Mouse (Mus musculus): ENCODE results near the gene Gpr89.

The Gpr89 gene

GRCm38 (mm10) chr3:96904851-96905541 lies at the start of gene Gpr89:
Gene Gpr89, minus strand, starts transcription at chr3:96905346.
- in situ Hi-C loops (cut with MboI; ENCODE audit: low sequenced_read_pairs): no loop called here

DNA sequence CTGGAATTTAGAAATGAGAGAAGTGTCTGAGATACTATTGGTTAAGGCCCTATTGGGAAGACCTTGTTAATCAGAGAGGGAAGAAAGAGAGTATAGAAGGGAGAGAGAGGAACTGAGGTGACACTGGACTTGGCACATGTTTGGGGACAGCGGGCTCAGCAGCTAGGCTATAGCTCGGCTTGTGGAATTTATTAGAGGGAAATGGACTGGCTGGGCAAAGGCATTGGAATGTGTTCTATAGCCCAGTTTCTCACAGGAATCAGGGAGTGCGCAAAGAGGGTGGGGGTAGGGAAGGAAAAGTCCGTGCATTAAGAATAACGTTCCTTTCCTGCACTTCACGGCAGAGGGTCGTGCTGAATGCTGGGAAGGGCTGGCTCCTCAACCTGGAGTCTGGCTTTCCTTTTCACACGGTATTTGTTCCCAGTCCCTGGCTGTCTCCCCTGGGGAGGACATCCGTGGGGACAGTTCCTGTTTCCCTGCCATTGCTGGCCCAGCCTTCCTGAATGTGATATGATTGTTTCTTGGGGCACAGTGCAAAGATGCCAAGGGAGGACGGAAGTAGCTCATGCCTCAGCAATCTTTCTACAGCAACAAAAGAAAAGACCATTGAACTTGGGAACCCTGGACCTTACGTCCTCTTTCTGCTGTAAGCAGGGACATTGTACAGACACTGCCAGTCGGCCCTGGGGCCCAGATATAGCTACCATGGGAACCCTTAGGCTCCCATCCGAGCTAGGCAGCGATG lies 48.5 kb upstream of the Gpr89 start:
- in situ Hi-C loops (cut with MboI; ENCODE audit: low sequenced_read_pairs): no loop called here

GRCm38 (mm10) chr3:96942706-96943105 lies 37.6 kb upstream of the Gpr89 start:
- in situ Hi-C loops (cut with MboI; ENCODE audit: low sequenced_read_pairs): loop anchor here (25.0 kb wide), 1 partner anchor 395 kb away; no protein-coding TSS in a partner anchor

DNA sequence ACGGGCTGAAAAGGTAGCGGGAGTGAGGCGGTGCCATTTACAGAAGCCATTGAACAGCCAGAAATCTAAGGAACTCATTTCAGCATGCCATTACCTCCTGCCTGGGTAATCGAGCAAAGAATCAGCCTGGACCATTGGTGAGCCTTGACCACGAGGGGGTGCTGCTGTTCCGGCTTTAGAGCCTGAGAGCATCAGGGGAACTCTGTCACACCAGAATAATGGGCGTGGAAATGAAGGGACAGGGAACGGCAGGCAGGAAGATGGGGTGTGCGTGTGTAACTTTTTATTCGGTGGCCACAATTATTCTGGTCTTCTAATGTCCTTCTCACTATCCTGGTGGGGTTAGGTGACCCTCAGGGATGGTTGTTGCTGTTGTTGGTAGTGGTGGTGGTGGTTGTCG lies 33.6 kb upstream of the Gpr89 start:
- in situ Hi-C loops (cut with MboI; ENCODE audit: low sequenced_read_pairs): loop anchor here (25.0 kb wide), 1 partner anchor 399 kb away; no protein-coding TSS in a partner anchor

- in situ Hi-C loops (cut with MboI; ENCODE audit: low sequenced_read_pairs): loop anchor here (25.0 kb wide), 1 partner anchor 400 kb away; no protein-coding TSS in a partner anchor
Measured at GRCm38 (mm10) chr3:96937606-96938005, 32.5 kb upstream of the Gpr89 start.

GRCm38 (mm10) chr3:96936241-96936640 lies 31.1 kb upstream of the Gpr89 start:
- in situ Hi-C loops (cut with MboI; ENCODE audit: low sequenced_read_pairs): loop anchor here (25.0 kb wide), 1 partner anchor 401 kb away; no protein-coding TSS in a partner anchor

- in situ Hi-C loops (cut with MboI; ENCODE audit: low sequenced_read_pairs): loop anchor here (25.0 kb wide), 1 partner anchor 406 kb away; no protein-coding TSS in a partner anchor
Measured at GRCm38 (mm10) chr3:96931261-96931681, 26.1 kb upstream of the Gpr89 start.

- in situ Hi-C loops (cut with MboI; ENCODE audit: low sequenced_read_pairs): loop anchor here (25.0 kb wide), 1 partner anchor 411 kb away; no protein-coding TSS in a partner anchor
Measured at GRCm38 (mm10) chr3:96925920-96926319, 20.8 kb upstream of the Gpr89 start, which contains the start of gene Gja8. Gene Gja8, minus strand, starts transcription at chr3:96926020.

DNA sequence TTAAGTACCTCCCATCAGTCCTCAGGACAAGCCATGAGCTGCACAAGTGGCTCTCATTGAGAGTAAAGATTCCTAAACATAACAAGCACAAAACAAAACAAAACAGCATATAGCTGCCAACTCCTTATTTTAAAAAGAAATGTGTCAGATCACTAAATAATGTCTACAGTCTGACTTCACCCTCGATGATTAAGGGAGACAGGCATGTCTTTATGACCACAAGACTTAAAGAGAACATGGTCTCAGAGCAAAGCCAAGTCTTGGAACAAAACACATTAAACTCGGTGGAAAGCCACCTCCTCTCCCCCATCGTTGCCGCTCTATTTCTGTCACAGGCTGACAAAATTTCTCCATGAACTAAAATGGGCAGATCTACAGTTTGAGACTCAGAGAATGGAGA lies 19.5 kb upstream of the Gpr89 start:
- in situ Hi-C loops (cut with MboI; ENCODE audit: low sequenced_read_pairs): loop anchor here (25.0 kb wide), 1 partner anchor 413 kb away; no protein-coding TSS in a partner anchor

GRCm38 (mm10) chr3:96920991-96921390 lies 15.8 kb upstream of the Gpr89 start:
- in situ Hi-C loops (cut with MboI; ENCODE audit: low sequenced_read_pairs): no loop called here

DNA sequence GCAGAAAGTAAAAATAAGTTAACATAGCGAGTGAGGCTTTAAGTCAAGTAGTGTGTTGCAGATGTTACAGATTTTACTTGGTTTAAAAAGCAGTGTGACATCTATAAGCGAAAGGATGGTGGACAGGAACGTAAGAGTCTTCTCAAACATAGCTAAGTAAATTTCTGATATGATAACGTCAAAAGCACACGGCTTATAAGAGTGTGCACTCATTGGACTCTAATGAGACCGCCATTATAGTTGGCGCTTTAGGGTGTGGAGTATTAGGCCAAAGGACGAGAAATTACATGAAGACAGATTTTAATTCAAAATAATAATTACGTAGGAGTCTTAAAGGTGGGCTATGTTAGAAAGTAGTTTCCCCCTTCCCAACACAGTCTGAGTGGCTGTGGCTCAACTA lies 446 bp upstream of the Gpr89 start:
- in situ Hi-C loops (cut with MboI; ENCODE audit: low sequenced_read_pairs): no loop called here

DNA sequence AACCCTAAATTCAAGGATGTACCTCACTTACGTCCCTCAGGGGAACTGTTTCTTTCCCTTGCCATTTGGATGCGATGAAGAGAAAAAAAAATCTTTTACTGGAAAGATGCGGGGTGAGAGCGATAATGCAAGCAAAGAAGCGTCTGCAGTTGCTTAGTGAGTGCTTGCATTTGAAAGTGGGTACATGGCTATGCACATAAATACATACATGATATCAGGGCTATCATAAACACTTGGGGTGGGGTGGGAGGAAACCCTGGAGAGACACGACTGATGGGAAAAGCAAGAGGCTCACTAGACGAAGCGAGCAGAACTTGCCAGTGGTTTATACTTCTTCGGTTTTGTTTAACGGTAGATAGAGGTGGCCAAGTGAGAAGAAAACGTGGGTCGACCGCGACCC lies 753 bp downstream of the Gpr89 start, which contains the start of gene Gja5:
Gene Gja5 (plus strand): TSS at position 301 of the 400 bp plus-strand sequence.
- in situ Hi-C loops (cut with MboI; ENCODE audit: low sequenced_read_pairs): no loop called here

DNA sequence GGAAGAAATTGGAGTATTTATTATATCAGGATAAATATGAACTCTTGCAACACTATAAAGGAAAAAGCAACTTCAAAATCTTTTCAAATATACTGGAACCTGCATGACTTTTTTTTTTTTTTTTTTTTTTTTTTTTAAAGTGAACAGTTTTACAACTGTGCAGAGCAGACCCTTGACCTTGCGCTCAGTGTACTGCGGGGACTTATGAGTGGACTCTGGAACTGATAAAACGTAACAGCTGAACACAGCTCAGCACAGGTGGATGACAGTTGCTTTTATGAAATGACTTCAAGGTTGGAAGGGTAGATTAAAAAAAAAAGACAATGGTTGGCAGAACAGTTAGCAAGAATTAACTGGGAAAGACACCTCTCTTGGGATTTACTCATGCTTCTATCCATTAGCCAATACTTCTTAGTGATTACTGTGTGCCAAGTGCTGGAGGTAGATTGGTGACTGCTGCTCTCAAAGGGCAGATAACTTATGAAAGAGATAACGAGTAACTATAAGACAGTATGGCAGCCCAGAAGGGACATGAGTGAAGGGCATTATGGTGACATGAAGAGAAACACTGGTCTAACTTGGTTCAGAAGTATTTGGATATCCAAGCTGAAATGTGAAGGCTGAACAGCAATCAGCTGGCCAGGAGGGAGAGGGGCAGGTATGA lies 2.7 kb downstream of the Gpr89 start:
- in situ Hi-C loops (cut with MboI; ENCODE audit: low sequenced_read_pairs): no loop called here

GRCm38 (mm10) chr3:96883690-96884089 lies 21.5 kb downstream of the Gpr89 start:
- in situ Hi-C loops (cut with MboI; ENCODE audit: low sequenced_read_pairs): no loop called here

DNA sequence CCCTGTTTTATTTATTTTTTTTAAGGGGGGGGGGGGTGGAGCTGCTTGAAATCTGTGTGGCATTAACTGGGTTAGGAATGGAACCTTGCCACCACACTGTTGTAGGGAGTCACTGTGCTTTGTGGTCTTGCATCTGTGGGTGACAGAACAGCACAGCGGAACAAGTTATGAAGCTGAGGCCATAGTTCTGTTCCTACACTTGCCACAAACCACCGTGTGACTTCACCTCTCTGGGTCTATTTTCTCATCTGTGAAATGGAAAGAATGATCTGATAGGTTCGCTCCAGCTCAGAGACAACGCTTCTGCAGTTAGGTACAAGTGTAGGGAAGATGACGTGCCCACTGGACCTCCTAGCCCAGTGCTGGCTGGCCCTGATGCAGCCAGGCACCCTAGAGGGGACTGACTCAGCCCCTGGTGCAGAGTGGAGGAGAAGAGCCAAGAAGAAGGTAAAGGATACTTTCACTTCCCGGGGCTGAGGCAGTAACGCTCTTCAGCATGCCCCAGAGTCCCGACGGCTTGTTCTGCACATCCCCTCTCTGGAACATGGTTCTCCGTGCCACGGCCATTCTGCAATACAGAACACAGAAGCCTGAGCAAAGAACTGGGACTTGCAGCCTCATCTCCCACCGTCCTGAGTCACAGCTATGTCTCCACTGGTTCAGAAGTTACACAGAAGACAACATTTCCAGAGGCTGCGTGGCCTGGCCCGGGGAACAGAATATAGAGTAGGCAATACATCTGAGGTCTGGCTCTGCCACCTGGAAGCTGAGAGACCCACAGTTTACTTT lies 22.9 kb downstream of the Gpr89 start:
- in situ Hi-C loops (cut with MboI; ENCODE audit: low sequenced_read_pairs): no loop called here

- in situ Hi-C loops (cut with MboI; ENCODE audit: low sequenced_read_pairs): no loop called here
Measured at GRCm38 (mm10) chr3:96881557-96881956, 23.6 kb downstream of the Gpr89 start.

GRCm38 (mm10) chr3:96880385-96880784 lies 24.8 kb downstream of the Gpr89 start:
- in situ Hi-C loops (cut with MboI; ENCODE audit: low sequenced_read_pairs): no loop called here

DNA sequence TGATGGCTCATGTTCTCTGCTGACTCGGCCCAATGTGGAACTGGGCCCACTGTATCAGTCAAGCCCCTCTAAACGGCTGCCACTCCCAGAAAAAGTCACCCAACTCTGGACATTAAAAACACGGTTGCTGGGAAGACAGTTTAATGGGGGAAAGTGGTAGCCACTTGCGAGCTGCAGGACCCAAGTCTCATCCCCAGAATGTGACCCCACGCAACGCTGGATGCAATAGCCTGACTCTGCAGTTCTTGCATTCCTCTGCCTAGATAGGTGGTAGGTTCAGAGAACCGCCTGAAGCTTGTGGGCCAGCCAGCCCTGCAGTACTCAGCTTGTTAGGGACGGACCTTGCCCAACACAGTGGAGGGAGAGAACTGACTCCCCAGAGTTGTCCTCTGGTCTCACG lies 25.6 kb downstream of the Gpr89 start:
- in situ Hi-C loops (cut with MboI; ENCODE audit: low sequenced_read_pairs): no loop called here

DNA sequence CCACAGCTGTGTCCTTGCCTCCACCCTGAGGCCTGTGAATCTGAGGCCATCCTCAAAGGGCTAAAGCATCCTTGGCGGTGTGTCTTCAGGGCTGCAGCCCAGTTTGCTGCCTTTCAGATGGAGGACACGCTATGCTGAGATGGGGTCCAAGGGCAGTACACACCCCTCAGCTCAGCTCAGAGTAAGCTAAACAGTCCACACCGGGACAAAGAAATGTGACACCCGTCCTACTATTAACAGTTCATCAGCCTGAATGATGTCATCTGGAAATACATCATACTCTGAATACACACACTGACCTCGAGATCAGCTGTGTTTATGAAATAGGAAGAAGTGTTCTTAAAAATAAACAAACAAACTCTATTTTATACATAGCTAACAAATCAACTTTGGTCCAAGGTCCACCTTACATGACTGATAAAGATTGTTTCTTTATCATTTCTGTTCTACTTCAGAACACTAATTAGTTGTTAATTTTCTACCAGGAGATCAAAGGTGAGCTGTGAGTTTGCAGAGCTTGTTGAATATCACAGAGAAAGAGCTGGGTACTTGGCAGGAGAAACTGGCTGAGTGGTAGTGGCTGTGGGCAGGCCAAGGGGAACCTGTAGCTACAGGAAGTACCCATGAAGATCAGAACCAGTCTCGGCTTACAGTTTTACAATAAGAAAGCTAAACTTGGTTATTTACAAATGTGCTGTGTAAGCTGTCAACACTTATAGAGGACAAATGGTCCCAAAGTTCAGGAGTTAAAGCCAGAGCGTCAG lies 30.2 kb downstream of the Gpr89 start:
- in situ Hi-C loops (cut with MboI; ENCODE audit: low sequenced_read_pairs): no loop called here

GRCm38 (mm10) chr3:96872501-96872900 lies 32.6 kb downstream of the Gpr89 start:
- in situ Hi-C loops (cut with MboI; ENCODE audit: low sequenced_read_pairs): no loop called here
